Comparison of ENCODE assay signal across 18 mouse cellular contexts in genomic region chr5:148707335-148707734, GRCm38 (mm10).
DNase-seq lines count a peak whose midpoint lies in the region; ATAC-seq and TF ChIP-seq lines count a peak whose summit lies in the region.
"Had no signal": no experiment of that assay in that cellular context is flagged by ENCODE, and none has a peak within 500 bp of the region (broad histone marks: within the 10 kb centered on the region; RNA-seq: fewer than 3 reads in every experiment).

No protein-coding gene starts in this region.

- dilution Hi-C loops in CH12.LX (cut with MboI; ENCODE audit: extremely low pct_ligation_motif_present, extremely low pct_unique_long_range_greater_than_20kb, low sequenced_read_pairs) = no loop called here

- no peaks in the 10 kb centered on the region for H3K9me3 ChIP-seq in forebrain, embryonic 12.5 days
- no peaks in the 10 kb centered on the region for H3K9me3 ChIP-seq in forebrain, embryonic 11.5 days (ENCODE audit: control insufficient read depth, low read length)
- H3K9me3 ChIP-seq in heart, embryonic 15.5 days (replicated peaks) = no peaks in the 10 kb centered on the region
- no peaks in the 10 kb centered on the region for H3K9me3 ChIP-seq in lung, embryonic 14.5 days (ENCODE audit: low read depth, low read length)
- H3K9me3 ChIP-seq in CH12.LX (replicated peaks; ENCODE audit: low read length) = no peaks in the 10 kb centered on the region
- H3K9me3 ChIP-seq: midbrain, embryonic 15.5 days; neural tube, embryonic 13.5 days; stomach, embryonic 15.5 days had no signal

- 0 out of 2 replicates have a peak overlapping the region, but pooled peaks have one; percentile 54 for H3K27ac ChIP-seq in forebrain, embryonic 12.5 days
- no peak overlapping the region for H3K27ac ChIP-seq in forebrain, embryonic 11.5 days (ENCODE audit: low read depth, low read length)
- H3K27ac ChIP-seq in heart, embryonic 15.5 days = peak overlapping the region; percentile 48; the same call in 1 of the 2 replicates
- peak overlapping the region; percentile 64 for H3K27ac ChIP-seq in lung, embryonic 14.5 days (ENCODE audit: low read depth)
- no peak overlapping the region for H3K27ac ChIP-seq in CH12.LX (ENCODE audit: insufficient read depth, low read depth)

- H3K27me3 ChIP-seq in forebrain, embryonic 12.5 days = no peaks in the 10 kb centered on the region
- H3K27me3 ChIP-seq in forebrain, embryonic 11.5 days (ENCODE audit: control insufficient read depth, insufficient read depth, low read length) = no peaks in the 10 kb centered on the region
- H3K27me3 ChIP-seq in heart, embryonic 15.5 days = no peaks in the 10 kb centered on the region
- H3K27me3 ChIP-seq in lung, embryonic 14.5 days (ENCODE audit: insufficient read depth, low read length) = no peaks in the 10 kb centered on the region
- no peaks in the 10 kb centered on the region for H3K27me3 ChIP-seq in CH12.LX (replicated peaks)
- H3K27me3 ChIP-seq: midbrain, embryonic 15.5 days; neural tube, embryonic 13.5 days; stomach, embryonic 15.5 days had no signal

- WGBS in forebrain, embryonic 12.5 days = 91% methylated on average over 12 of the region's 12 CpGs
- WGBS in forebrain, embryonic 11.5 days = 91% methylated on average over 12 of the region's 12 CpGs
- WGBS in heart, embryonic 15.5 days = 50% methylated on average over 12 of the region's 12 CpGs
- WGBS in lung, embryonic 14.5 days = 37% methylated on average over 12 of the region's 12 CpGs

- no peaks in the 10 kb centered on the region for H3K36me3 ChIP-seq in forebrain, embryonic 12.5 days (replicated peaks)
- H3K36me3 ChIP-seq in forebrain, embryonic 11.5 days (ENCODE audit: control insufficient read depth, insufficient read depth, low read length) = no peaks in the 10 kb centered on the region
- no peaks in the 10 kb centered on the region for H3K36me3 ChIP-seq in heart, embryonic 15.5 days
- H3K36me3 ChIP-seq in lung, embryonic 14.5 days (ENCODE audit: insufficient read depth) = no peaks in the 10 kb centered on the region
- no peaks in the 10 kb centered on the region for H3K36me3 ChIP-seq in CH12.LX (replicated peaks in 1 of 2; ENCODE audit: control insufficient read depth in 1 of 2, insufficient read depth in 1 of 2, low read length in 1 of 2)
- H3K36me3 ChIP-seq: midbrain, embryonic 15.5 days; neural tube, embryonic 13.5 days; stomach, embryonic 15.5 days had no signal

- TF ChIP-seq EP300 in CH12.LX (IDR thresholded peaks at IDR 0.05; ENCODE audit: low read length) = no peak

- no peaks in the 10 kb centered on the region for H3K79me2 ChIP-seq in CH12.LX (replicated peaks; ENCODE audit: control insufficient read depth, extremely low read depth, insufficient read depth, poor library complexity, severe bottlenecking)

- H3K9ac ChIP-seq in forebrain, embryonic 12.5 days = no peak overlapping the region
- H3K9ac ChIP-seq in forebrain, embryonic 11.5 days (ENCODE audit: low read length) = no peak overlapping the region
- no peak overlapping the region for H3K9ac ChIP-seq in heart, embryonic 15.5 days
- H3K9ac ChIP-seq in lung, embryonic 14.5 days = no peak overlapping the region
- H3K9ac ChIP-seq in CH12.LX (ENCODE audit: insufficient read depth, low read depth) = no peak overlapping the region
- H3K9ac ChIP-seq: liver, postnatal 0 days; midbrain, embryonic 15.5 days; neural tube, embryonic 13.5 days; stomach, embryonic 15.5 days had no signal

- no peak for ATAC-seq in forebrain, embryonic 12.5 days (ENCODE audit: low FRiP score)
- no peak for ATAC-seq in forebrain, embryonic 11.5 days (replicated peaks; ENCODE audit: low FRiP score)
- no peak for ATAC-seq in heart, embryonic 15.5 days (replicated peaks; ENCODE audit: insufficient number of reproducible peaks, insufficient read depth, low FRiP score, low read depth)
- ATAC-seq in lung, embryonic 14.5 days (ENCODE audit: insufficient read depth) = peak; percentile 69; the same call in 1 of the 2 replicates
- ATAC-seq: liver, postnatal 0 days had no signal

- in situ Hi-C loops in CH12.LX (cut with MboI; ENCODE audit: low pct_ligation_motif_present, low pct_unique_long_range_greater_than_20kb, low sequenced_read_pairs) = no loop called here

- no peak for TF ChIP-seq CTCF in lung, embryonic 14.5 days (IDR thresholded peaks at IDR 0.05; ENCODE audit: low read depth)
- TF ChIP-seq CTCF in CH12.LX (conservative IDR thresholded peaks at IDR 0.05 in 1 of 2, IDR thresholded peaks at IDR 0.05 in 1 of 2; ENCODE audit: low read depth in 2 of 2, low read length in 2 of 2) = no peak

- peaks cover 19% of the 10 kb centered on the region for H3K4me1 ChIP-seq in forebrain, embryonic 12.5 days
- 0 out of 2 replicates have a peak, but pooled peaks cover 2% of the 10 kb centered on the region for H3K4me1 ChIP-seq in forebrain, embryonic 11.5 days (replicated peaks; ENCODE audit: control insufficient read depth, insufficient read depth, low read length)
- H3K4me1 ChIP-seq in heart, embryonic 15.5 days (replicated peaks) = peaks cover 27% of the 10 kb centered on the region
- peaks cover 20% of the 10 kb centered on the region for H3K4me1 ChIP-seq in lung, embryonic 14.5 days (ENCODE audit: insufficient read depth)
- H3K4me1 ChIP-seq in CH12.LX (ENCODE audit: control insufficient read depth in 1 of 2, insufficient read depth in 2 of 2) = peaks cover 6 to 24% of the 10 kb centered on the region in 2 experiments

- no peak for TF ChIP-seq RAD21 in CH12.LX (IDR thresholded peaks at IDR 0.05; ENCODE audit: low read depth, low read length)

- no peak for TF ChIP-seq POLR2A in CH12.LX (IDR thresholded peaks at IDR 0.05; ENCODE audit: low read depth, low read length)

- no peak for DNase-seq in forebrain, embryonic 11.5 days (ENCODE audit: low spot score)
- DNase-seq in heart, postnatal 4 days = no peak
- DNase-seq in lung, embryonic 14.5 days = peak; percentile 81
- DNase-seq in lung, postnatal 36 days = no peak
- DNase-seq in CH12.LX (ENCODE audit: extremely low read depth) = no peak
- DNase-seq in B cell, adult 2 months = no peak
- DNase-seq: cerebellum, adult 9-11 months; embryo, embryonic 11 days; kidney, adult 11 months; kidney, postnatal 14 days; liver, postnatal 0 days; thymus, postnatal 25 days had no signal

- H3K4me3 ChIP-seq in forebrain, embryonic 12.5 days (replicated peaks) = no peak overlapping the region
- no peak overlapping the region for H3K4me3 ChIP-seq in forebrain, embryonic 11.5 days (ENCODE audit: low read depth, low read length)
- no peak overlapping the region for H3K4me3 ChIP-seq in heart, embryonic 15.5 days
- no peak overlapping the region for H3K4me3 ChIP-seq in lung, embryonic 14.5 days (ENCODE audit: low read depth, low read length)
- no peak overlapping the region for H3K4me3 ChIP-seq in CH12.LX (replicated peaks in 1 of 3; ENCODE audit: low read depth in 2 of 3, low read length in 2 of 3, poor library complexity in 1 of 3)
- H3K4me3 ChIP-seq: erythroblast, embryonic 14.5 days; midbrain, embryonic 15.5 days; neural tube, embryonic 13.5 days; stomach, embryonic 15.5 days had no signal

- no peak overlapping the region for H3K4me2 ChIP-seq in forebrain, embryonic 12.5 days
- H3K4me2 ChIP-seq in forebrain, embryonic 11.5 days (ENCODE audit: low read depth, low read length, severe bottlenecking) = no peak overlapping the region
- peak overlapping the region; percentile 7; the same call in 1 of the 2 replicates for H3K4me2 ChIP-seq in heart, embryonic 15.5 days
- H3K4me2 ChIP-seq in lung, embryonic 14.5 days = peak overlapping the region; percentile 35; the same call in 1 of the 2 replicates
- no peak overlapping the region for H3K4me2 ChIP-seq in CH12.LX (ENCODE audit: insufficient read depth, low read depth, poor library complexity, severe bottlenecking)
- H3K4me2 ChIP-seq: midbrain, embryonic 15.5 days; neural tube, embryonic 13.5 days; stomach, embryonic 15.5 days had no signal

TF ChIP-seq in CH12.LX, 34 proteins besides CTCF, POLR2A, EP300 and RAD21:
- TF ChIP-seq SIN3A (IDR thresholded peaks at IDR 0.05; ENCODE audit: low read length) (no peak), MAFK (IDR thresholded peaks at IDR 0.05; ENCODE audit: insufficient replicate concordance, low read length) (0 out of 2 replicates have a peak, but pooled peaks have one; percentile 19), JUND (conservative IDR thresholded peaks at IDR 0.05; ENCODE audit: low read depth, low read length) (no peak)

Comparison
In these comparisons a context has a peak if more than half of its experiments do, and no peak if none do; other contexts are left out.
1. H3K27ac ChIP-seq: peak in forebrain, embryonic 12.5 days (single experiment), heart, embryonic 15.5 days (single experiment) and lung, embryonic 14.5 days (single experiment); none in forebrain, embryonic 11.5 days (single experiment) and CH12.LX (single experiment).
2. H3K4me2 ChIP-seq: peak in heart, embryonic 15.5 days (single experiment) and lung, embryonic 14.5 days (single experiment); none in forebrain, embryonic 12.5 days (single experiment), forebrain, embryonic 11.5 days (single experiment) and CH12.LX (single experiment).